Mouse (Mus musculus) myocyte (in vitro differentiated cells): ENCODE measurements around the gene Nrarp. TPM values are rescaled to one million over a fixed set of nuclear protein-coding genes. Genes with fewer than 3 reads are reported as not detected.
A peak's percentile ranks its signal among the peaks of the same experiment; 100 is the strongest.

Experiments
- H3K27me3 ChIP-seq: one replicate; pipeline ENCODE4 v1.6.1; 2011; ENCODE audit not compliant: control insufficient read depth, insufficient read depth, insufficient read length
- H3K36me3 ChIP-seq: one replicate; pipeline ENCODE4 v1.6.1; 2011; ENCODE audit not compliant: control insufficient read depth, insufficient read depth
- H3K4me2 ChIP-seq: one replicate; pipeline ENCODE4 v1.6.1; 2011; ENCODE audit warnings: low read depth, control low read depth
- H3K4me3 ChIP-seq: one replicate; pipeline ENCODE4 v1.5.1; 2011; ENCODE audit warnings: mild to moderate bottlenecking, control low read depth, moderate library complexity
- H3K79me2 ChIP-seq: one replicate; pipeline ENCODE4 v1.6.1; 2011; ENCODE audit not compliant: control insufficient read depth, insufficient read depth
- H3ac ChIP-seq: one replicate; pipeline ENCODE4 v1.6.1; 2011; ENCODE audit not compliant: control insufficient read depth, insufficient read length
- CEBPB ChIP-seq: IDR thresholded peaks from 2 replicates; pipeline ENCODE4 v1.6.1; 2011; ENCODE audit warnings: mild to moderate bottlenecking, moderate library complexity; ENCODE audit not compliant: poor library complexity, insufficient read depth, severe bottlenecking
- E2F4 ChIP-seq: IDR thresholded peaks from one replicate; pipeline ENCODE4 v1.6.1; 2011; ENCODE audit warnings: mild to moderate bottlenecking, control low read depth, moderate library complexity; ENCODE audit not compliant: insufficient read depth
- MAX ChIP-seq: IDR thresholded peaks from one replicate; pipeline ENCODE4 v1.6.1; 2011; ENCODE audit warnings: low read depth, mild to moderate bottlenecking, control low read depth
- MYOD1 ChIP-seq, 3 experiments: IDR thresholded peaks; one replicate each; pipeline ENCODE4 v1.6.1; 2011; ENCODE audit warnings: control low read depth in 2 of 3, low read depth in 2 of 3, mild to moderate bottlenecking in 2 of 3, moderate library complexity in 1 of 3; ENCODE audit not compliant: insufficient read length in 2 of 3, control insufficient read depth in 1 of 3
- MYOG ChIP-seq, 3 experiments: IDR thresholded peaks; one replicate each; pipeline ENCODE4 v1.6.1; 2011; ENCODE audit warnings: control low read depth in 2 of 3, low read depth in 2 of 3, mild to moderate bottlenecking in 2 of 3; ENCODE audit not compliant: insufficient read length in 2 of 3, control insufficient read depth in 1 of 3, insufficient read depth in 1 of 3
- POLR2A ChIP-seq: IDR thresholded peaks from one replicate; pipeline ENCODE4 v1.6.1; 2011; ENCODE audit warnings: low read depth, mild to moderate bottlenecking, control low read depth, moderate library complexity; ENCODE audit not compliant: insufficient read length
- POLR2AphosphoS2 ChIP-seq: IDR thresholded peaks from one replicate; pipeline ENCODE4 v1.6.1; 2011; ENCODE audit warnings: low read depth, control low read depth; ENCODE audit not compliant: insufficient read length
- REST ChIP-seq: IDR thresholded peaks from one replicate; pipeline ENCODE4 v1.6.1; 2011; ENCODE audit warnings: mild to moderate bottlenecking, control low read depth, moderate library complexity; ENCODE audit not compliant: insufficient read depth, insufficient read length
- SRF ChIP-seq: IDR thresholded peaks from one replicate; pipeline ENCODE4 v1.6.1; 2011; ENCODE audit warnings: low read depth; ENCODE audit not compliant: control insufficient read depth, insufficient read length
- TCF12 ChIP-seq: IDR thresholded peaks from one replicate; pipeline ENCODE4 v1.6.1; 2011; ENCODE audit warnings: mild to moderate bottlenecking, control low read depth; ENCODE audit not compliant: poor library complexity, insufficient read depth, severe bottlenecking
- TCF3 ChIP-seq: IDR thresholded peaks from one replicate; pipeline ENCODE4 v1.6.1; 2011; ENCODE audit warnings: low read depth, control low read depth; ENCODE audit not compliant: insufficient read length
- USF1 ChIP-seq: IDR thresholded peaks from one replicate; pipeline ENCODE4 v1.6.1; 2011; ENCODE audit warnings: low read depth, mild to moderate bottlenecking, control low read depth, moderate library complexity
- polyA plus RNA-seq: library from polyadenylated mRNA; unstranded; fragments of >200 nt; fragmentation: generic; extraction: Trizol; gene quantifications from one replicate; pipeline ENCODE4 v1.2.1, GENCODE M21; 2012; ENCODE audit warnings: missing spikeins

Gene Nrarp
- polyA plus RNA-seq, 1 experiment, result 1.3 TPM

- TF ChIP-seq MAX (no peak), CEBPB (peak; percentile 49; the same call in 1 of the 2 replicates), SRF (no peak)
- H3K79me2 ChIP-seq, result no peaks in the 10 kb centered on the region
- peak overlapping the region; percentile 39 for H3K4me2 ChIP-seq
- H3K36me3 ChIP-seq, result no peaks in the 10 kb centered on the region
- H3ac ChIP-seq, result no peak overlapping the region
- H3K27me3 ChIP-seq, result no peaks in the 10 kb centered on the region
- H3K4me3 ChIP-seq, result no peak overlapping the region
Observed at GRCm38 (mm10) chr2:25172629-25173028, 7.9 kb upstream of the Nrarp start.

- no peak for TF ChIP-seq TCF12
- no peak for TF ChIP-seq REST
- no peak for TF ChIP-seq USF1
- no peak for TF ChIP-seq MYOD1 (IDR thresholded peaks at IDR 0.05; ENCODE audit: control insufficient read depth in 1 of 3, insufficient read length in 2 of 3, low read depth in 2 of 3)
- TF ChIP-seq TCF3, result no peak
- TF ChIP-seq POLR2AphosphoS2, result no peak
- no peak for TF ChIP-seq MYOG (IDR thresholded peaks at IDR 0.05; ENCODE audit: control insufficient read depth in 1 of 3, insufficient read depth in 1 of 3, insufficient read length in 2 of 3, low read depth in 2 of 3)
- TF ChIP-seq CEBPB, result no peak
- TF ChIP-seq E2F4, result no peak
- H3K79me2 ChIP-seq, result no peaks in the 10 kb centered on the region
- no peaks in the 10 kb centered on the region for H3K27me3 ChIP-seq
- no peak overlapping the region for H3ac ChIP-seq
- H3K36me3 ChIP-seq, result no peaks in the 10 kb centered on the region
- no peak overlapping the region for H3K4me3 ChIP-seq
- H3K4me2 ChIP-seq, result no peak overlapping the region
Observed at GRCm38 (mm10) chr2:25173821-25174220, 6.7 kb upstream of the Nrarp start.

- TF ChIP-seq POLR2AphosphoS2 (no peak), MYOG (IDR thresholded peaks at IDR 0.05; ENCODE audit: control insufficient read depth in 1 of 3, insufficient read depth in 1 of 3, insufficient read length in 2 of 3, low read depth in 2 of 3) (no peak), POLR2A (no peak), USF1 (no peak), E2F4 (no peak)
- no peak overlapping the region for H3ac ChIP-seq
- H3K27me3 ChIP-seq, result no peaks in the 10 kb centered on the region
- H3K4me3 ChIP-seq, result no peak overlapping the region
- H3K4me2 ChIP-seq, result no peak overlapping the region
- H3K79me2 ChIP-seq, result no peaks in the 10 kb centered on the region
- H3K36me3 ChIP-seq, result no peaks in the 10 kb centered on the region
Observed at GRCm38 (mm10) chr2:25174866-25175689, 5.5 kb upstream of the Nrarp start.

- Histone ChIP-seq H3K4me2 (no peak overlapping the region), H3K4me3 (no peak overlapping the region), H3K36me3 (no peaks in the 10 kb centered on the region), H3ac (no peak overlapping the region), H3K27me3 (no peaks in the 10 kb centered on the region), H3K79me2 (no peaks in the 10 kb centered on the region)
- TF ChIP-seq TCF12 (no peak), REST (no peak), POLR2A (no peak), SRF (no peak), TCF3 (no peak), MAX (no peak), E2F4 (no peak), POLR2AphosphoS2 (no peak), MYOG (IDR thresholded peaks at IDR 0.05; ENCODE audit: control insufficient read depth in 1 of 3, insufficient read depth in 1 of 3, insufficient read length in 2 of 3, low read depth in 2 of 3) (no peak), USF1 (no peak), CEBPB (no peak), MYOD1 (IDR thresholded peaks at IDR 0.05; ENCODE audit: control insufficient read depth in 1 of 3, insufficient read length in 2 of 3, low read depth in 2 of 3) (no peak)
Observed at GRCm38 (mm10) chr2:25175690-25176078, 4.9 kb upstream of the Nrarp start.

- no peaks in the 10 kb centered on the region for H3K27me3 ChIP-seq
- no peak overlapping the region for H3ac ChIP-seq
- H3K4me3 ChIP-seq, result no peak overlapping the region
- TF ChIP-seq MAX, result no peak
- no peak for TF ChIP-seq MYOD1 (IDR thresholded peaks at IDR 0.05; ENCODE audit: control insufficient read depth in 1 of 3, insufficient read length in 2 of 3, low read depth in 2 of 3)
- no peak for TF ChIP-seq CEBPB
- TF ChIP-seq TCF3, result no peak
- H3K36me3 ChIP-seq, result no peaks in the 10 kb centered on the region
- peak overlapping the region; percentile 27 for H3K4me2 ChIP-seq
- H3K79me2 ChIP-seq, result no peaks in the 10 kb centered on the region
Observed at GRCm38 (mm10) chr2:25176573-25176972, 4.0 kb upstream of the Nrarp start.
